Comparison of ENCODE assay signal across 9 mouse cellular contexts in genomic region chr1:131982907-131983306, GRCm38 (mm10). TPM values are rescaled to one million over a fixed set of nuclear protein-coding genes. Genes with fewer than 3 reads are reported as not detected.
DNase-seq lines count a peak whose midpoint lies in the region; ATAC-seq lines count a peak whose summit lies in the region.
"Had no signal": no experiment of that assay in that cellular context is flagged by ENCODE, and none has a peak within 500 bp of the region (broad histone marks: within the 10 kb centered on the region; RNA-seq: fewer than 3 reads in every experiment).

No protein-coding gene starts in this region.

- H3K9ac ChIP-seq in heart, embryonic 11.5 days (ENCODE audit: low read depth, low read length) = no peak overlapping the region
- H3K9ac ChIP-seq in midbrain, embryonic 14.5 days (replicated peaks; ENCODE audit: low read length) = no peak overlapping the region

- ATAC-seq in heart, embryonic 11.5 days (replicated peaks; ENCODE audit: insufficient number of reproducible peaks, low FRiP score, low TSS enrichment) = no peak
- peak; percentile 82 for ATAC-seq in common myeloid progenitor, adult 5-6 weeks (replicated peaks; ENCODE audit: low read depth, poor library complexity, severe bottlenecking)
- ATAC-seq in midbrain, embryonic 14.5 days (ENCODE audit: low FRiP score, low TSS enrichment) = peak; percentile 31; the same call in 1 of the 2 replicates
- ATAC-seq: Patski had no signal

- WGBS in heart, embryonic 11.5 days (ENCODE audit: insufficient replicate concordance) = 13% methylated on average over 5 of the region's 5 CpGs
- WGBS in limb, embryonic 10.5 days = 10% methylated on average over 5 of the region's 5 CpGs
- WGBS in midbrain, embryonic 14.5 days = 19% methylated on average over 5 of the region's 5 CpGs

- H3K4me1 ChIP-seq in heart, embryonic 11.5 days (ENCODE audit: control insufficient read depth, insufficient read depth, low read length) = no peaks in the 10 kb centered on the region
- peaks cover 8% of the 10 kb centered on the region for H3K4me1 ChIP-seq in limb, embryonic 10.5 days
- no peaks in the 10 kb centered on the region for H3K4me1 ChIP-seq in midbrain, embryonic 14.5 days (ENCODE audit: control insufficient read depth, insufficient read depth, low read length)

- no peak overlapping the region for H3K4me2 ChIP-seq in heart, embryonic 11.5 days
- H3K4me2 ChIP-seq in midbrain, embryonic 14.5 days (ENCODE audit: low read length) = no peak overlapping the region

- no peaks in the 10 kb centered on the region for H3K36me3 ChIP-seq in heart, embryonic 11.5 days (ENCODE audit: control insufficient read depth, insufficient read depth, low read length)
- no peaks in the 10 kb centered on the region for H3K36me3 ChIP-seq in limb, embryonic 10.5 days
- H3K36me3 ChIP-seq in midbrain, embryonic 14.5 days (ENCODE audit: control insufficient read depth, insufficient read depth, low read length) = no peaks in the 10 kb centered on the region

- no peak overlapping the region for H3K27ac ChIP-seq in heart, embryonic 11.5 days (ENCODE audit: low read depth, low read length)
- no peak overlapping the region for H3K27ac ChIP-seq in limb, embryonic 10.5 days
- H3K27ac ChIP-seq in midbrain, embryonic 14.5 days (replicated peaks; ENCODE audit: low read depth, low read length) = no peak overlapping the region

- peak; percentile 62 to 86 for DNase-seq in heart, adult 18-20 months
- DNase-seq in gastrocnemius, adult 8-10 months (ENCODE audit: low spot score in 2 of 2) = peak; percentile 49 to 55
- DNase-seq in kidney, adult 18-20 months = peak; percentile 81
- DNase-seq in limb, embryonic 10.5 days (ENCODE audit: low spot score) = peak; percentile 88
- DNase-seq in midbrain, embryonic 14.5 days = peak; percentile 88
- peak; percentile 65 for DNase-seq in spleen, adult 12 weeks (ENCODE audit: low spot score)

- no peaks in the 10 kb centered on the region for H3K27me3 ChIP-seq in heart, embryonic 11.5 days (ENCODE audit: control insufficient read depth, insufficient read depth, low read length)
- no peaks in the 10 kb centered on the region for H3K27me3 ChIP-seq in limb, embryonic 10.5 days (ENCODE audit: low read depth, poor library complexity, severe bottlenecking)
- no peaks in the 10 kb centered on the region for H3K27me3 ChIP-seq in midbrain, embryonic 14.5 days (ENCODE audit: control insufficient read depth, insufficient read depth, low read length)
- H3K27me3 ChIP-seq: Patski had no signal

- no peaks in the 10 kb centered on the region for H3K9me3 ChIP-seq in heart, embryonic 11.5 days (replicated peaks; ENCODE audit: control insufficient read depth, low read length)
- H3K9me3 ChIP-seq in limb, embryonic 10.5 days (replicated peaks) = no peaks in the 10 kb centered on the region
- no peaks in the 10 kb centered on the region for H3K9me3 ChIP-seq in midbrain, embryonic 14.5 days (ENCODE audit: control insufficient read depth, low read length)

- H3K4me3 ChIP-seq in heart, embryonic 11.5 days (ENCODE audit: low read depth, low read length) = no peak overlapping the region
- H3K4me3 ChIP-seq in limb, embryonic 10.5 days = no peak overlapping the region
- H3K4me3 ChIP-seq in midbrain, embryonic 14.5 days (replicated peaks; ENCODE audit: low read depth, low read length) = no peak overlapping the region

RNA-seq across cellular contexts. Expression of gene Slc45a3, which starts 20.1 kb away (rescaled TPM):
- 1 to 10 TPM; 5.4 to 6.9 TPM for total RNA-seq in heart, adult 18-20 months (2021)
- polyA plus RNA-seq in heart, embryonic 11.5 days (2014; fragmentation: Nextera tagmentation; extraction: Ambion mirVana) = 0.93 and 1.3 TPM in 2 replicates
- 9.8 and 10.6 TPM in 2 replicates for total RNA-seq in common myeloid progenitor, adult 5-6 weeks (2017)
- total RNA-seq in gastrocnemius, adult 8-10 months (2022) = 1 to 10 TPM; 1.2 to 1.4 (median 1.3) TPM
- 1.7 and 2.0 TPM in 2 replicates for polyA plus RNA-seq in limb, embryonic 10.5 days (2016; fragmentation: Nextera tagmentation; extraction: Ambion mirVana)
- polyA plus RNA-seq in midbrain, embryonic 14.5 days (2014; fragmentation: Nextera tagmentation; extraction: Ambion mirVana) = 2.6 and 6.4 TPM in 2 replicates

RNA-seq across cellular contexts. Expression of gene Elk4, which starts 24.5 kb away (rescaled TPM):
- 10 to 100 TPM; 77.4 to 82.0 TPM for total RNA-seq in heart, adult 18-20 months (2021)
- 18.0 and 21.0 TPM in 2 replicates for polyA plus RNA-seq in heart, embryonic 11.5 days (2014; fragmentation: Nextera tagmentation; extraction: Ambion mirVana)
- 86.9 and 112 TPM in 2 replicates for total RNA-seq in common myeloid progenitor, adult 5-6 weeks (2017)
- total RNA-seq in gastrocnemius, adult 8-10 months (2022) = 10 to 100 TPM; 80.0 to 96.0 (median 85.7) TPM
- polyA plus RNA-seq in limb, embryonic 10.5 days (2016; fragmentation: Nextera tagmentation; extraction: Ambion mirVana) = 10.6 and 15.2 TPM in 2 replicates
- 14.4 and 17.1 TPM in 2 replicates for polyA plus RNA-seq in midbrain, embryonic 14.5 days (2014; fragmentation: Nextera tagmentation; extraction: Ambion mirVana)
